ENCODE assay signal across 14 mouse cellular contexts in the genomic region with DNA sequence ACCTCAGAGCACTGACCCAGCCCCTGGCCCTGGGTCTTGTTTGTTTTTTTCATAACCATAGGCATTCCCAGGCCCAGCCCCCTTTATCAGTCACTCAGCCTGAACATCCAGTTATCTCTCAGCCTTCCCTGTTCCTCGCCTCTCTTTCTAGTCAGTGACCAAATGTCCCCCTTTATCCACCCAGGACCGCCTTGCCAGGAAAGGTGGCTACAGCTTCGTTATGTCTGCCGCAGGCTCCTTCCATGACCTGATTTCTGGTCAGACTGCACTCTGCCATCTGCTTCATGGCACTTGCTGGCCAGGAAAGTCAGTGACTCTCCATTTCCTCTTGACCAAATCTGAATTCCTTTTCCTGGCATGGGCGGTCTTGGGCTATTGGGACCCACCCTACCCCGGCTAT. TPM values are rescaled to one million over a fixed set of nuclear protein-coding genes. Genes with fewer than 3 reads are reported as not detected.
"Had no signal": no experiment of that assay in that cellular context is flagged by ENCODE, and none has a peak within 500 bp of the region (broad histone marks: within the 10 kb centered on the region; RNA-seq: fewer than 3 reads in every experiment).

No protein-coding gene starts in this region.

- H3K9me3 ChIP-seq: limb, embryonic 12.5 days; neural tube, embryonic 12.5 days; stomach, embryonic 15.5 days had no signal

- H3K27me3 ChIP-seq: stomach, embryonic 15.5 days had no signal

- H3K9ac ChIP-seq: limb, embryonic 12.5 days; liver, embryonic 14.5 days; neural tube, embryonic 12.5 days; stomach, embryonic 15.5 days had no signal

- H3K27ac ChIP-seq: kidney, postnatal 0 days; limb, embryonic 12.5 days; liver, embryonic 14.5 days; neural tube, embryonic 12.5 days; stomach, embryonic 15.5 days had no signal

- H3K4me2 ChIP-seq: limb, embryonic 12.5 days; neural tube, embryonic 12.5 days; stomach, embryonic 15.5 days had no signal

- H3K36me3 ChIP-seq: limb, embryonic 12.5 days; neural tube, embryonic 12.5 days; stomach, embryonic 15.5 days had no signal

- DNase-seq: kidney, adult 8-10 months; kidney, postnatal 36 days; layer of hippocampus, adult 9-11 months; layer of hippocampus, postnatal 36 days; lung, adult 18-20 months; midbrain, embryonic 14.5 days; right cerebral cortex, postnatal 14 days; thymus, postnatal 14 days had no signal

- H3K4me3 ChIP-seq: limb, embryonic 12.5 days; myocyte; neural tube, embryonic 12.5 days; stomach, embryonic 15.5 days had no signal

RNA-seq across cellular contexts. Expression of gene Klhdc9, which starts 17.7 kb away (rescaled TPM):
- polyA plus RNA-seq: myocyte had no signal
